Mouse (Mus musculus): Measurements from ENCODE around the gene Armc3. TPM values are rescaled to one million over a fixed set of nuclear protein-coding genes. Genes with fewer than 3 reads are reported as not detected.

The Armc3 gene
- total RNA-seq (2012; rRNA removed), result 0.13 and 0.31 TPM in 2 replicates
- under 1 TPM in 1 of 2 experiments, not detected in 1; 0.07 TPM for polyA plus RNA-seq (2012; ENCODE audit: insufficient read depth in 1 of 2, insufficient read length in 2 of 2, low read depth in 1 of 2, low replicate concordance in 2 of 2, missing spikeins in 1 of 2)

DNA sequence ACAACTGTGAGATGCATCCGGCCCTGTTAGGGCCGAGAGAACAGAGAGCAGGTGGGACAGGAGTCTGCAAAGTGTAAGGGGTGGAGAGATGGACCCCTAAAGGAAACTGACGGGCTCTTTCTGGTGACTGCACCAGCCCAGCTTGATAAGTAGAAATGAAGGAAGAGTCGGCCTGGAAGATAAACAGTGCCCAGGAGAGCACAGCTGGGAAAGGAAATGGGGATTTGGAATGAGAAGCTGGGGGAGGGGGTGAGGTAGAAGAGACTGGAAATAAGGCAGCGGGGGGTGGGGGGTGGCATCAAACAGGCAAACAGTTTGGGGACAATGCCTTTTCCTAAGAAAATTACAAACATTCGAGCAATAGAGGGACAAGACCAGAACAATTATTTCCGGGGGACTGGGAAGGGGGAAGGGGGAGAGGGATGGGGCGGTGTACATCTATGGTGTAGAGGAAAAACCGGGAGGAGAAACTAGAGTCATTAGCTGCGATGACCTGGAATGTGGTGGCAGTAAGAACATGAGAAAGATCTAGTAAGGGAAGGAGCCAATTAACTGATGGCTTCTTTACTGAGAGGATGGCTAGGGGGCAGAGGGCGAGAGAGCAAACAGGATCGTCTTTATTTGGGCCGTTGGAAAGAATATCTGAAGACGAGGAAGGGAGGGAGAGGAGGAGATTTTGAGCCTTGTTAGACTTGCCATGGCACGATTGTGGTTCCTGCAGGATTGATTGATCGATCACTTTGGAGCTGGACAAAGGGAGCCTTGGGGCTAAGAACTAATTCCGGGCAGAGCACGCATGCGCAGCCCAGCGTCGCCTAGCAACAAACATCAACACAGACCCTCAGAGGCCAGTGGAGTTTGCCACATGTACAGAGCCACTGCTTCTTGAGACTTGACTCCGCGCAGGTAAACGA lies at the start of gene Armc3:
Armc3 (plus strand) TSS at position 851 of the 914 bp plus-strand sequence.
- Histone ChIP-seq H3K27me3 (ENCODE audit: control insufficient read depth in 1 of 2, insufficient read depth in 2 of 2, low read length in 2 of 2) (0 out of 4 replicates have a peak, but pooled peaks cover 0 to 2% of the 10 kb centered on the region in 2 experiments), H3K4me1 (ENCODE audit: control insufficient read depth in 1 of 2, insufficient read depth in 2 of 2, low read length in 2 of 2) (no peaks in the 10 kb centered on the region), H3K4me3 (ENCODE audit: control insufficient read depth in 1 of 2, insufficient read depth in 1 of 2, low read depth in 2 of 2, low read length in 2 of 2) (no peak within 1 kb of the TSS), H3K79me2 (ENCODE audit: control insufficient read depth, insufficient read depth, low read length, poor library complexity) (no peaks in the 10 kb centered on the region), H3K9ac (ENCODE audit: control insufficient read depth, low read depth, low read length, poor library complexity, severe bottlenecking) (no peak within 1 kb of the TSS), H3K36me3 (ENCODE audit: control insufficient read depth in 1 of 2, insufficient read depth in 2 of 2, low read length in 2 of 2) (no peaks in the 10 kb centered on the region), H3K27ac (ENCODE audit: control insufficient read depth, low read depth, low read length) (no peak within 1 kb of the TSS), H3K9me3 (replicated peaks; ENCODE audit: insufficient read depth, low read length) (no peaks in the 10 kb centered on the region)
- TF ChIP-seq RAD21 (IDR thresholded peaks at IDR 0.05; ENCODE audit: low read depth, low read length), result no peak
- no peak for TF ChIP-seq MYC (IDR thresholded peaks at IDR 0.05; ENCODE audit: low read depth, low read length)
- no peak for TF ChIP-seq GATA1 (IDR thresholded peaks at IDR 0.05; ENCODE audit: low read depth, low read length)
- TF ChIP-seq USF1 (IDR thresholded peaks at IDR 0.05; ENCODE audit: low read depth, low read length), result no peak
- TF ChIP-seq ETS1 (IDR thresholded peaks at IDR 0.05; ENCODE audit: low read depth, low read length), result no peak
- no peak for TF ChIP-seq CTCF (IDR thresholded peaks at IDR 0.05 in 2 of 3, conservative IDR thresholded peaks at IDR 0.05 in 1 of 3; ENCODE audit: control insufficient read depth in 1 of 3, insufficient read depth in 1 of 3, low read depth in 2 of 3, low read length in 3 of 3, poor library complexity in 1 of 3, severe bottlenecking in 1 of 3)
- no peak for TF ChIP-seq ZMIZ1 (IDR thresholded peaks at IDR 0.05; ENCODE audit: low read depth, low read length)
- TF ChIP-seq TCF12 (IDR thresholded peaks at IDR 0.05; ENCODE audit: low read depth, low read length), result no peak
- no peak for TF ChIP-seq KAT2A (conservative IDR thresholded peaks at IDR 0.05; ENCODE audit: low read depth, low read length)
- TF ChIP-seq MYB (IDR thresholded peaks at IDR 0.05; ENCODE audit: low read depth, low read length), result no peak
- TF ChIP-seq NRF1 (IDR thresholded peaks at IDR 0.05; ENCODE audit: insufficient read depth, low read depth, low read length, poor library complexity, severe bottlenecking), result no peak
- TF ChIP-seq POLR2AphosphoS2 (IDR thresholded peaks at IDR 0.05; ENCODE audit: low read length), result no peak
- no peak for TF ChIP-seq MXI1 (IDR thresholded peaks at IDR 0.05; ENCODE audit: low read depth, low read length)
- no peak for TF ChIP-seq MEF2A (IDR thresholded peaks at IDR 0.05; ENCODE audit: extremely low read depth, insufficient replicate concordance, low read depth, low read length, poor library complexity, severe bottlenecking)
- TF ChIP-seq ZKSCAN1 (IDR thresholded peaks at IDR 0.05; ENCODE audit: low read depth, low read length), result no peak
- no peak for TF ChIP-seq TAL1 (IDR thresholded peaks at IDR 0.05; ENCODE audit: low read length)
- no peak for TF ChIP-seq CHD1 (IDR thresholded peaks at IDR 0.05; ENCODE audit: low read depth, low read length)
- TF ChIP-seq EP300 (IDR thresholded peaks at IDR 0.05; ENCODE audit: low read depth in 1 of 2, low read length in 2 of 2), result no peak
- DNase-seq (ENCODE audit: low read depth, low spot score), result no peak

GRCm38 (mm10) chr2:19152687-19153086 lies 46.4 kb upstream of the Armc3 start:
- DNase-seq (ENCODE audit: low read depth, low spot score), result no peak
- H3K27ac ChIP-seq (ENCODE audit: control insufficient read depth, low read depth, low read length), result no peak overlapping the region
- H3K9me3 ChIP-seq (replicated peaks; ENCODE audit: insufficient read depth, low read length), result no peaks in the 10 kb centered on the region
- H3K4me3 ChIP-seq (ENCODE audit: control insufficient read depth in 1 of 2, insufficient read depth in 1 of 2, low read depth in 2 of 2, low read length in 2 of 2), result no peak overlapping the region
- peaks cover 0 to 2% of the 10 kb centered on the region in 2 experiments; a peak in 2 of 4 replicates for H3K27me3 ChIP-seq (ENCODE audit: control insufficient read depth in 1 of 2, insufficient read depth in 2 of 2, low read length in 2 of 2)
- no peaks in the 10 kb centered on the region for H3K79me2 ChIP-seq (ENCODE audit: control insufficient read depth, insufficient read depth, low read length, poor library complexity)
- TF ChIP-seq TAL1 (IDR thresholded peaks at IDR 0.05; ENCODE audit: low read length) (no peak), BHLHE40 (IDR thresholded peaks at IDR 0.05; ENCODE audit: borderline replicate concordance, low read depth, low read length) (no peak), TCF12 (IDR thresholded peaks at IDR 0.05; ENCODE audit: low read depth, low read length) (no peak), RAD21 (IDR thresholded peaks at IDR 0.05; ENCODE audit: low read depth, low read length) (no peak), EP300 (IDR thresholded peaks at IDR 0.05; ENCODE audit: low read depth in 1 of 2, low read length in 2 of 2) (no peak), NRF1 (IDR thresholded peaks at IDR 0.05; ENCODE audit: insufficient read depth, low read depth, low read length, poor library complexity, severe bottlenecking) (no peak), RCOR1 (IDR thresholded peaks at IDR 0.05; ENCODE audit: low read depth, low read length) (no peak), GATA1 (IDR thresholded peaks at IDR 0.05; ENCODE audit: low read depth, low read length) (no peak), UBTF (IDR thresholded peaks at IDR 0.05; ENCODE audit: borderline replicate concordance, insufficient read depth, low read depth, low read length) (no peak), POLR2AphosphoS2 (IDR thresholded peaks at IDR 0.05; ENCODE audit: low read length) (no peak), USF1 (IDR thresholded peaks at IDR 0.05; ENCODE audit: low read depth, low read length) (no peak), E2F4 (IDR thresholded peaks at IDR 0.05; ENCODE audit: borderline replicate concordance, low read depth, low read length) (no peak), CHD2 (IDR thresholded peaks at IDR 0.05; ENCODE audit: low read length) (no peak), ETS1 (IDR thresholded peaks at IDR 0.05; ENCODE audit: low read depth, low read length) (no peak), MXI1 (IDR thresholded peaks at IDR 0.05; ENCODE audit: low read depth, low read length) (no peak), MEF2A (IDR thresholded peaks at IDR 0.05; ENCODE audit: extremely low read depth, insufficient replicate concordance, low read depth, low read length, poor library complexity, severe bottlenecking) (no peak)
- H3K4me1 ChIP-seq (ENCODE audit: control insufficient read depth in 1 of 2, insufficient read depth in 2 of 2, low read length in 2 of 2), result no peaks in the 10 kb centered on the region
- no peaks in the 10 kb centered on the region for H3K36me3 ChIP-seq (ENCODE audit: control insufficient read depth in 1 of 2, insufficient read depth in 2 of 2, low read length in 2 of 2)
- H3K9ac ChIP-seq (ENCODE audit: control insufficient read depth, low read depth, low read length, poor library complexity, severe bottlenecking), result no peak overlapping the region

All from MEL (cell line).